Comparison of ENCODE assay signal across 8 mouse cellular contexts in genomic region chr3:145923874-145924577, GRCm38 (mm10). TPM values are rescaled to one million over a fixed set of nuclear protein-coding genes. Genes with fewer than 3 reads are reported as not detected.
DNase-seq lines count a peak whose midpoint lies in the region; ATAC-seq and TF ChIP-seq lines count a peak whose summit lies in the region.

No protein-coding gene starts in this region.

- peak; percentile 99 to 100 for DNase-seq in gastrocnemius, adult 8-10 months (ENCODE audit: low spot score in 2 of 2)
- DNase-seq in hindlimb bud, embryonic 11.5 days (ENCODE audit: extremely low spot score, low read depth, low spot score), result peak; percentile 98
- peak; percentile 94 to 100 for DNase-seq in left cerebral cortex, adult 8-10 months (ENCODE audit: low spot score in 2 of 2)
- DNase-seq in right cerebral cortex, postnatal 10 days (ENCODE audit: low spot score in 2 of 2), result peak; percentile 99 to 100
- DNase-seq in urinary bladder, postnatal 25 days (ENCODE audit: low spot score), result peak; percentile 95

- peak; percentile 90 for ATAC-seq in activated CD4-positive, CD25-positive, alpha-beta regulatory T cell, adult 4 months

- no peak for TF ChIP-seq CTCF in cortical plate, adult 2 months (IDR thresholded peaks at IDR 0.05; ENCODE audit: extremely low read depth, insufficient read depth, low read length)

- peak; percentile 88 for TF ChIP-seq POLR2A in cortical plate, adult 2 months (IDR thresholded peaks at IDR 0.05; ENCODE audit: extremely low read depth, insufficient read depth, low read length)

- peak overlapping the region; percentile 69 for H3K27ac ChIP-seq in cortical plate, adult 2 months (ENCODE audit: insufficient read depth, low read length)

- peak overlapping the region; percentile 72 for H3K4me3 ChIP-seq in cortical plate, adult 2 months (ENCODE audit: insufficient read depth, low read length)
- H3K4me3 ChIP-seq in megakaryocyte, embryonic 14.5 days (replicated peaks), result peak overlapping the region; percentile 98

- peaks cover 4% of the 10 kb centered on the region for H3K4me1 ChIP-seq in cortical plate, adult 2 months (ENCODE audit: control insufficient read depth, insufficient read depth, low read length)
- H3K4me1 ChIP-seq in megakaryocyte, embryonic 14.5 days, result peaks cover 61% of the 10 kb centered on the region

- no peaks in the 10 kb centered on the region for H3K27me3 ChIP-seq in megakaryocyte, embryonic 14.5 days (replicated peaks)

- H3K9me3 ChIP-seq in megakaryocyte, embryonic 14.5 days, result peaks cover 8% of the 10 kb centered on the region

- H3K36me3 ChIP-seq in megakaryocyte, embryonic 14.5 days (replicated peaks; ENCODE audit: low read length), result peaks cover 28% of the 10 kb centered on the region

RNA-seq across cellular contexts. Expression of gene Bcl10, which starts 1.4 kb away (rescaled TPM):
- polyA plus RNA-seq in activated CD4-positive, CD25-positive, alpha-beta regulatory T cell, adult 4 months (2017; shearing (Covaris generic)), result 10 to 100 TPM; 51.9 to 53.0 TPM
- polyA plus RNA-seq in cortical plate, adult 2 months (2012; rRNA removed), result 11.8 TPM in 2 replicates
- 10 to 100 TPM in 2 of 4 experiments, 1 to 10 TPM in 2; 9.0 to 11.2 (median 9.9) TPM for total RNA-seq in gastrocnemius, adult 8-10 months (2022)
- total RNA-seq in left cerebral cortex, adult 8-10 months (2022), result 10 to 100 TPM; 11.4 to 14.5 (median 13.1) TPM
- polyA plus RNA-seq in megakaryocyte, embryonic 14.5 days (2012; ENCODE audit: insufficient read depth, low replicate concordance), result 13.7 and 17.2 TPM in 2 replicates

RNA-seq across cellular contexts. Expression of gene 2410004B18Rik, which starts 13.8 kb away (rescaled TPM):
- 10 to 100 TPM; 14.2 to 21.6 TPM for polyA plus RNA-seq in activated CD4-positive, CD25-positive, alpha-beta regulatory T cell, adult 4 months (2017; shearing (Covaris generic))
- 34.6 and 38.2 TPM in 2 replicates for polyA plus RNA-seq in cortical plate, adult 2 months (2012; rRNA removed)
- total RNA-seq in gastrocnemius, adult 8-10 months (2022), result 10 to 100 TPM; 17.1 to 23.1 (median 19.4) TPM
- 10 to 100 TPM; 26.4 to 34.7 (median 31.2) TPM for total RNA-seq in left cerebral cortex, adult 8-10 months (2022)
- 30.4 and 32.2 TPM in 2 replicates for polyA plus RNA-seq in megakaryocyte, embryonic 14.5 days (2012; ENCODE audit: insufficient read depth, low replicate concordance)

Comparison
In these comparisons a context has a peak if more than half of its experiments do, and no peak if none do; other contexts are left out.
1. Peak in every context shown above with its lines: DNase-seq, ATAC-seq, H3K4me3 ChIP-seq and H3K27ac ChIP-seq.